Mouse (Mus musculus) midbrain, embryonic 11.5 days (tissue): ENCODE measurements around the gene Pgd. TPM values are rescaled to one million over a fixed set of nuclear protein-coding genes. Genes with fewer than 3 reads are reported as not detected.

Experiments used
- ATAC-seq: fragments of 200-750 bp; cut with Nextera tagmentation; 2 replicates; pipeline ENCODE4 v1.8.0; 2017; ENCODE audit warnings: moderate TSS enrichment, moderate library complexity; ENCODE audit not compliant: low FRiP score
- DNase-seq: peaks from one replicate; pipeline ENCODE4 v3.0.0; 2015; ENCODE audit warnings: low spot score; ENCODE audit errors: missing footprints
- H3K27ac ChIP-seq: fragments of 300-500 bp; sonication (generic); 2 replicates; pipeline ENCODE4 v1.5.1; 2014; ENCODE audit warnings: low read depth, low read length
- H3K27me3 ChIP-seq: fragments of 300-500 bp; sonication (generic); 2 replicates; pipeline ENCODE4 v1.6.1; 2014; ENCODE audit warnings: mild to moderate bottlenecking, low read length, moderate library complexity, mixed read lengths; ENCODE audit not compliant: control insufficient read depth, insufficient read depth
- H3K36me3 ChIP-seq: fragments of 300-500 bp; sonication (generic); 2 replicates; pipeline ENCODE4 v1.6.1; 2014; ENCODE audit warnings: mild to moderate bottlenecking, low read length, moderate library complexity, mixed read lengths; ENCODE audit not compliant: control insufficient read depth, insufficient read depth
- H3K4me1 ChIP-seq: fragments of 300-500 bp; sonication (generic); 2 replicates; pipeline ENCODE4 v1.6.1; 2014; ENCODE audit warnings: low read length; ENCODE audit not compliant: control insufficient read depth, insufficient read depth
- H3K4me2 ChIP-seq: fragments of 300-500 bp; sonication (generic); 2 replicates; pipeline ENCODE4 v1.6.1; 2014; ENCODE audit warnings: mild to moderate bottlenecking, moderate library complexity
- H3K4me3 ChIP-seq: fragments of 300-500 bp; sonication (generic); 2 replicates; pipeline ENCODE4 v1.5.1; 2014; ENCODE audit warnings: low read depth, low read length
- H3K9ac ChIP-seq: fragments of 300-500 bp; sonication (generic); 2 replicates; pipeline ENCODE4 v1.6.1; 2014; ENCODE audit warnings: low read length
- H3K9me3 ChIP-seq: fragments of 300-500 bp; sonication (generic); 2 replicates; pipeline ENCODE4 v1.6.1; 2016; ENCODE audit warnings: low read length; ENCODE audit not compliant: control insufficient read depth
- WGBS: fragments of 180-500 bp; shearing (Covaris S2); extraction: QIAGEN DNeasy Blood & Tissue Kit; methylation state at CpG from one replicate; pipeline ENCODE4 v1.1.7; 2014; 5-methylcytosine and 5-hydroxymethylcytosine counted together
- polyA plus RNA-seq: library from polyadenylated mRNA; unstranded; fragments of >200 nt; fragmentation: Nextera tagmentation; extraction: Ambion mirVana; gene quantifications from 2 replicates; pipeline ENCODE4 v1.2.1, GENCODE M21; 2014

Gene Pgd
- polyA plus RNA-seq, 1 experiment from 2014 or later, result 50.7 TPM

- Histone ChIP-seq H3K4me1 (no peaks in the 10 kb centered on the region), H3K27me3 (no peaks in the 10 kb centered on the region), H3K36me3 (peaks cover 32% of the 10 kb centered on the region), H3K27ac (no peak overlapping the region), H3K4me2 (no peak overlapping the region), H3K9ac (no peak overlapping the region), H3K4me3 (no peak overlapping the region), H3K9me3 (no peaks in the 10 kb centered on the region)
- no peak for ATAC-seq
- no peak for DNase-seq
- 97% methylated on average over 7 of the region's 7 CpGs for WGBS
Measured at GRCm38 (mm10) chr4:149191103-149191502, 24.5 kb upstream of the Pgd start.

DNA sequence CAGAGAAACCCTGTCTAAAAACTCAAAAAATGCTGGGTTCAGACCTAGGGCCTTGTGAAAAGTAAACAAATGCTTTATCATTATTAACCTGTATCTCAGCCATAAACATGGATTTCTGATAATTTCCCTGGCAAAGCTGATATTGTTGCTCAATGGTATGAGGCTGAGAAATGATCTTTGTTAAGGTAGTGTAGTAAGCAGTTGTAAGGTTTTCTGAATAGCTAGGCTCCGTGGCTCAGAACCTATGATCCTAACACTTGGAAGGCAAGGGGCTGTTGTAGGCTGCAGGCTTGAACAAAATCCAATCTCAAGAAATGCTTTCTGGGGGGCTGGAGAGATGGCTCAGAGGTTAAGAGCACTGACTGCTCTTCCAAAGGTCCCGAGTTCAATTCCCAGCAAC lies 22.0 kb upstream of the Pgd start:
- 88% methylated on average over 2 of the region's 2 CpGs for WGBS
- Histone ChIP-seq H3K4me1 (no peaks in the 10 kb centered on the region), H3K4me2 (no peak overlapping the region), H3K36me3 (peaks cover 38% of the 10 kb centered on the region), H3K4me3 (no peak overlapping the region), H3K27me3 (no peaks in the 10 kb centered on the region), H3K9ac (no peak overlapping the region), H3K9me3 (no peaks in the 10 kb centered on the region), H3K27ac (no peak overlapping the region)
- DNase-seq (no peak), ATAC-seq (no peak)

GRCm38 (mm10) chr4:149182755-149183154 lies 16.2 kb upstream of the Pgd start:
- DNase-seq (no peak), ATAC-seq (no peak)
- WGBS, result 59% methylated on average over 4 of the region's 4 CpGs
- no peak overlapping the region for H3K4me2 ChIP-seq
- no peaks in the 10 kb centered on the region for H3K27me3 ChIP-seq
- no peak overlapping the region for H3K9ac ChIP-seq
- no peak overlapping the region for H3K4me3 ChIP-seq
- H3K27ac ChIP-seq, result no peak overlapping the region
- H3K9me3 ChIP-seq, result no peaks in the 10 kb centered on the region
- peaks cover 32% of the 10 kb centered on the region for H3K36me3 ChIP-seq
- H3K4me1 ChIP-seq, result no peaks in the 10 kb centered on the region

DNA sequence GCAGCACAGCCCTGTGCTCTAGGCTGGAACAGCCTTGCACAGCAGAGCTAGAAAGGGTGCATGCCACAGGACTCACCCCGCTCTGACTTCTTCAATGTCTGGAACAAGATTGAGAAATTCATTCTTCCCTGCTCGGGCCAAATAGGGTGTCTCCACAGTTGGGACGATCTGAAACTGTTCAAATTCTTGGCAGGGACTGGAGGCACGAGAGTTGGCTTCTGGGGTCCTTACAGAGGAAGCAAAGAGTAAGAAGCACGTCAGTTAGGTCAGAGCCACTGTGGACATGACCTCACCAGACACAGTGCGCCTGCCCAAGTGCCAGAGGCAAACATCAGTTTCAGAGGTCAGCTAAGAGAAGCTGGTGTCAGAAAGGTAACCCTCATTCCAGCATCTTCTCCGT lies 15.6 kb upstream of the Pgd start:
- Histone ChIP-seq H3K4me3 (no peak overlapping the region), H3K9ac (no peak overlapping the region), H3K27ac (no peak overlapping the region), H3K4me2 (no peak overlapping the region), H3K36me3 (peaks cover 28% of the 10 kb centered on the region), H3K4me1 (peaks cover under 1% of the 10 kb centered on the region; the same call in 1 of the 2 replicates), H3K9me3 (no peaks in the 10 kb centered on the region), H3K27me3 (no peaks in the 10 kb centered on the region)
- DNase-seq, result no peak
- 89% methylated on average over 7 of the region's 7 CpGs for WGBS
- no peak for ATAC-seq

GRCm38 (mm10) chr4:149179573-149179972 lies 13.0 kb upstream of the Pgd start:
- H3K9ac ChIP-seq, result no peak overlapping the region
- ATAC-seq (no peak), DNase-seq (no peak)
- no peak overlapping the region for H3K27ac ChIP-seq
- no peak overlapping the region for H3K4me3 ChIP-seq
- no peak overlapping the region for H3K4me2 ChIP-seq
- peaks cover 2% of the 10 kb centered on the region; the same call in 1 of the 2 replicates for H3K4me1 ChIP-seq
- peaks cover 27% of the 10 kb centered on the region for H3K36me3 ChIP-seq
- no peaks in the 10 kb centered on the region for H3K9me3 ChIP-seq
- 53% methylated on average over 4 of the region's 4 CpGs for WGBS
- H3K27me3 ChIP-seq, result no peaks in the 10 kb centered on the region

DNA sequence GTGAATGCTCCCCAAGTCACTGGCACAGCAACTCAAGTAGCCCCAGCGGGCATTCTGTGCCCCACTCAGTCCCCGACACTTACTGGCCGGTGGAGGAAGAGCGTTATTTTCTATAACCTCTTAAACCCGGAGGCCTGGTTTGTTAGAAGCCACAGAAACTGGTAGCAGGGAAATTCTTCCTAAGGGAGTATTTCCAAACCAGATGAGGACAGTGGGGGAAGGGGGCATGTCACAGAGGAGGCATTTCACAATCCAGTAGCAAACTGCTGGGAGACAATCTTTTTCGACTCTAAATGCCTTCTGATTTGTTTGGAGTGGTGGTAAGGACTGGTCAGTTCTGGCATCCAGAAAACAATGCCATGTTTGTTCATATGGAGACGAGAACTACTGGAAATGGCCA lies 12.6 kb upstream of the Pgd start:
- H3K9ac ChIP-seq, result no peak overlapping the region
- H3K27ac ChIP-seq, result no peak overlapping the region
- H3K4me1 ChIP-seq, result peaks cover 2% of the 10 kb centered on the region; the same call in 1 of the 2 replicates
- no peaks in the 10 kb centered on the region for H3K9me3 ChIP-seq
- H3K4me3 ChIP-seq, result no peak overlapping the region
- ATAC-seq (no peak), DNase-seq (no peak)
- H3K36me3 ChIP-seq, result peaks cover 25% of the 10 kb centered on the region
- H3K4me2 ChIP-seq, result no peak overlapping the region
- 82% methylated on average over 7 of the region's 7 CpGs for WGBS
- H3K27me3 ChIP-seq, result no peaks in the 10 kb centered on the region

GRCm38 (mm10) chr4:149178328-149178727 lies 11.8 kb upstream of the Pgd start:
- no peaks in the 10 kb centered on the region for H3K27me3 ChIP-seq
- peaks cover 2% of the 10 kb centered on the region; the same call in 1 of the 2 replicates for H3K4me1 ChIP-seq
- H3K36me3 ChIP-seq, result peaks cover 17% of the 10 kb centered on the region
- no peak overlapping the region for H3K9ac ChIP-seq
- 72% methylated on average over 7 of the region's 7 CpGs for WGBS
- H3K9me3 ChIP-seq, result no peaks in the 10 kb centered on the region
- DNase-seq, result no peak
- no peak overlapping the region for H3K4me3 ChIP-seq
- H3K4me2 ChIP-seq, result no peak overlapping the region
- H3K27ac ChIP-seq, result no peak overlapping the region
- no peak for ATAC-seq

GRCm38 (mm10) chr4:149177046-149177445 lies 10.5 kb upstream of the Pgd start:
- H3K9ac ChIP-seq, result no peak overlapping the region
- peaks cover 15% of the 10 kb centered on the region for H3K36me3 ChIP-seq
- H3K27ac ChIP-seq, result no peak overlapping the region
- ATAC-seq (no peak), DNase-seq (no peak)
- no peaks in the 10 kb centered on the region for H3K9me3 ChIP-seq
- H3K4me1 ChIP-seq, result peaks cover 2% of the 10 kb centered on the region; the same call in 1 of the 2 replicates
- WGBS, result 45% methylated on average over 5 of the region's 5 CpGs
- no peak overlapping the region for H3K4me3 ChIP-seq
- H3K27me3 ChIP-seq, result no peaks in the 10 kb centered on the region
- H3K4me2 ChIP-seq, result no peak overlapping the region

DNA sequence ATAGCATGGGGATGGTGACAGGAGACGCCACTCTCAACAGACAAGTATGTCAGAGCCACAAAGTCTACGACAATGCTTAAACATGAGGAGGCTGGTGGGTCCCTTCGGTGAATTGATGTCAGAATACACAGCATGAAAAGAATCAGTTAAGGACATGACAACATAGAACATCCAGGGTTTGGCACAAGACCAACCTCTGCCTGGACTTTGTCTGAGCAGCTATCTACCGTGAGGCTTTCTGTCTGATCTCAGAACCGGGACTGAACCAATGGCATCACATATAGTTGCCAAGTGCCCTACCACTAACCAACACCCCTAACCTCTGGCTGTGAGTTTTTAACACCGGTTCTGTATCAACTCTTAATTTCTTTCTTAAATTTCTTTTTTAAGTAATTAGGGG lies 10.1 kb upstream of the Pgd start:
- peaks cover 11% of the 10 kb centered on the region for H3K36me3 ChIP-seq
- no peak for ATAC-seq
- H3K9me3 ChIP-seq, result no peaks in the 10 kb centered on the region
- no peak overlapping the region for H3K4me3 ChIP-seq
- WGBS, result 87% methylated on average over 6 of the region's 6 CpGs
- H3K9ac ChIP-seq, result no peak overlapping the region
- peaks cover 2% of the 10 kb centered on the region; the same call in 1 of the 2 replicates for H3K4me1 ChIP-seq
- no peak overlapping the region for H3K4me2 ChIP-seq
- DNase-seq, result no peak
- H3K27me3 ChIP-seq, result no peaks in the 10 kb centered on the region
- H3K27ac ChIP-seq, result no peak overlapping the region
